Mouse (Mus musculus) hindbrain, embryonic 15.5 days (tissue): Measurements from ENCODE around the gene Notch1. TPM values are rescaled to one million over a fixed set of nuclear protein-coding genes. Genes with fewer than 3 reads are reported as not detected.

ENCODE experiments used
- ATAC-seq: fragments of 200-750 bp; cut with Nextera tagmentation; 2 replicates; pipeline ENCODE4 v1.8.0; 2017; ENCODE audit warnings: low read depth, moderate number of reproducible peaks, moderate TSS enrichment; ENCODE audit not compliant: low FRiP score
- H3K27ac ChIP-seq: fragments of 300-500 bp; sonication (generic); replicated peaks from 2 replicates; pipeline ENCODE4 v1.5.1; 2015; ENCODE audit warnings: mild to moderate bottlenecking, inconsistent platforms
- H3K27me3 ChIP-seq: fragments of 300-500 bp; sonication (generic); 2 replicates; pipeline ENCODE4 v1.6.1; 2015; ENCODE audit warnings: control low read depth, inconsistent platforms
- H3K36me3 ChIP-seq: fragments of 300-500 bp; sonication (generic); 2 replicates; pipeline ENCODE4 v1.6.1; 2015; ENCODE audit warnings: control low read depth, inconsistent platforms
- H3K4me1 ChIP-seq: fragments of 300-500 bp; sonication (generic); replicated peaks from 2 replicates; pipeline ENCODE4 v1.6.1; 2015; ENCODE audit warnings: control low read depth, inconsistent platforms
- H3K4me2 ChIP-seq: fragments of 300-500 bp; sonication (generic); 2 replicates; pipeline ENCODE4 v1.6.1; 2015; ENCODE audit warnings: moderate library complexity, mild to moderate bottlenecking, inconsistent platforms
- H3K4me3 ChIP-seq: fragments of 300-500 bp; sonication (generic); 2 replicates; pipeline ENCODE4 v1.5.1; 2015; ENCODE audit warnings: mild to moderate bottlenecking, inconsistent platforms
- H3K9ac ChIP-seq: fragments of 300-500 bp; sonication (generic); 2 replicates; pipeline ENCODE4 v1.6.1; 2015; ENCODE audit warnings: inconsistent platforms
- H3K9me3 ChIP-seq: fragments of 300-500 bp; sonication (generic); 2 replicates; pipeline ENCODE4 v1.6.1; 2016; ENCODE audit warnings: control low read depth, inconsistent platforms
- WGBS: fragments of 180-500 bp; shearing (Covaris S2); methylation state at CpG from one replicate; pipeline ENCODE4 v1.1.7; 2015; 5-methylcytosine and 5-hydroxymethylcytosine counted together
- polyA plus RNA-seq: library from polyadenylated mRNA; unstranded; fragments of >200 nt; fragmentation: Nextera tagmentation; extraction: Ambion mirVana; gene quantifications from 2 replicates; pipeline ENCODE4 v1.2.1, GENCODE M21; 2015

Gene Notch1
- polyA plus RNA-seq, 1 experiment from 2014 or later: 16.3 TPM

DNA sequence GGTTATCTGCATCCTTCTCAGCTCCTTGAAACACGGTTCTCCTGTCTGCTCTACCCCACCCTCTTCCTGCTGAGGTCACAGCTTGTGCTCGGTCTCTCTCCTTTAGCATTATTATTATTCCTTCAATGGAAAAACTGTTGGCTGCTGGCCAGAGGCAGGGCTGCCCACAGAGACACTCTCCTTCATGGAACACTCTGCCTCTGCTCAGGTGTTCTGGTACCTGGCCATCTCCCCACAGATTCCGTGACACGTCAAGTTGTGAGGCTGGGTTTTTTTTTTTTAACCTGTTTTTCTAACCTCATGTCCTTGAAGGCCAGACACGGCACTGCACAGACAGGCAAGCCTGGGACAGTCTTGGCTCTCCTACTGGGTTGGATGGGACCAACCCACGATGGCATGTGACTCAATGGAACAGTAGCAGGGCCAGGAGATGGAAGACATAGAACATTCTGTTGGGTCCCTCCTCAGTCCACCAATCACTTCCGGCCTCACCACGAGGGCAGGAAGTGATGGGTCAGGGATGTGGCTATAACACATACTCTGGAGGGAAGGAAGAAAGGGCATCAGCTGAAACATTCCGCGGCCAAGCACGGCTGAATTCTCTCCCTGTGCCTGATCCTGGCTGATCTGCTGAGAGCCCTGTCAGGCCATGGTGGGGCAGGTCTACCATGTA, 18.5 kb downstream of the Notch1 start:
- H3K27ac ChIP-seq: peak overlapping the region; percentile 36
- H3K4me2 ChIP-seq: peak overlapping the region; percentile 82
- peaks cover 92% of the 10 kb centered on the region for H3K4me1 ChIP-seq
- 58% methylated on average over 11 of the region's 11 CpGs for WGBS
- H3K9me3 ChIP-seq: no peaks in the 10 kb centered on the region
- H3K9ac ChIP-seq: no peak overlapping the region
- H3K27me3 ChIP-seq: 0 out of 2 replicates have a peak, but pooled peaks cover under 1% of the 10 kb centered on the region
- no peaks in the 10 kb centered on the region for H3K36me3 ChIP-seq
- no peak overlapping the region for H3K4me3 ChIP-seq
- no peak for ATAC-seq

- H3K27ac ChIP-seq: peak overlapping the region; percentile 47; the same call in 1 of the 2 replicates
- H3K4me1 ChIP-seq: peaks cover 88% of the 10 kb centered on the region
- H3K27me3 ChIP-seq: no peaks in the 10 kb centered on the region
- H3K4me3 ChIP-seq: no peak overlapping the region
- no peaks in the 10 kb centered on the region for H3K9me3 ChIP-seq
- no peaks in the 10 kb centered on the region for H3K36me3 ChIP-seq
- WGBS: 80% methylated on average over 3 of the region's 3 CpGs
- no peak overlapping the region for H3K9ac ChIP-seq
- H3K4me2 ChIP-seq: peak overlapping the region; percentile 23; the same call in 1 of the 2 replicates
- ATAC-seq: no peak
Measured at GRCm38 (mm10) chr2:26496451-26496850, 20.0 kb downstream of the Notch1 start.

- no peaks in the 10 kb centered on the region for H3K27me3 ChIP-seq
- no peak overlapping the region for H3K9ac ChIP-seq
- no peak for ATAC-seq
- H3K4me2 ChIP-seq: peak overlapping the region; percentile 23; the same call in 1 of the 2 replicates
- H3K9me3 ChIP-seq: no peaks in the 10 kb centered on the region
- 71% methylated on average over 2 of the region's 2 CpGs for WGBS
- H3K4me1 ChIP-seq: peaks cover 88% of the 10 kb centered on the region
- no peak overlapping the region for H3K4me3 ChIP-seq
- no peaks in the 10 kb centered on the region for H3K36me3 ChIP-seq
- peak overlapping the region; percentile 47; the same call in 1 of the 2 replicates for H3K27ac ChIP-seq
Measured at GRCm38 (mm10) chr2:26495701-26496100, 20.8 kb downstream of the Notch1 start.

DNA sequence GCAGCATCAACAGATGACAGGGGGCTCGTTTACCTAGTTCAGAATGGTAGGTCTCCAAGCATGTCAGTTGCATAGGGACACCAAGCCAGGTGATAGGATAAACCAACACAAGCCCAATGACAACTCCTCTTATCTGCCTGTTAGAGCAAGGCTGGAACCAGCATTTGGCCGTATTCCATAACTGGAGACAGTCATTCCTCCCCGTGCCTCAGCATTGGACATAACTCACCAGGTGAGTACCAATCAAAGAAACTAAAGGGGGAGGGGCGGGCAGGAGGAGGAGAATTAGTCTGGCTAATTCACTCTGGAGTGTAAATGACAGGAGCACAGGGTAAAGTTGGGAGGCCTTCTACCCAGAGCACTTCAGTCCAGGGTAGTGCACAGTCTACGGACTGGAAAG, 21.5 kb downstream of the Notch1 start:
- Histone ChIP-seq H3K4me3 (no peak overlapping the region), H3K9ac (no peak overlapping the region), H3K4me1 (peaks cover 88% of the 10 kb centered on the region), H3K36me3 (no peaks in the 10 kb centered on the region), H3K27me3 (no peaks in the 10 kb centered on the region), H3K9me3 (no peaks in the 10 kb centered on the region), H3K4me2 (peak overlapping the region; percentile 1; the same call in 1 of the 2 replicates), H3K27ac (peak overlapping the region; percentile 57; the same call in 1 of the 2 replicates)
- 60% methylated on average over 5 of the region's 5 CpGs for WGBS
- no peak for ATAC-seq

DNA sequence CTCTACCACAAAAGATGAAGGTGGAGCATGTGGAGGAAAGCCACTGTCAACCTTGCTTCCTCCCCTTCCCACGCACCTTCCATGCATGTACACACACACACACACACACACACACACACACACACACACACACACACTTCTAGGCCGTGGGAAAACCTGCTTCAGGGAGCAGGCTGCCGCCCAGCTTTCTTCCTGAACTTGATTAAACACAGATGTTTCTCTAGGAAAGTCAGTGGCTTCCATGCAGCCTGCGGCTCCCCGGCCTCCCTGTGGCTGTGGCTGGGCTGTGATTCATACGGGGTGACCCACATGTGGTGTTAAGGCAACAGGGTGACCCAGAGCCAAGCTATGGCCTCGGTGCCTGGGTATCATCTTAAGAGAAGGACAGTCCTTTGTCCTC, 22.1 kb downstream of the Notch1 start:
- Histone ChIP-seq H3K27me3 (no peaks in the 10 kb centered on the region), H3K4me1 (peaks cover 88% of the 10 kb centered on the region), H3K9me3 (no peaks in the 10 kb centered on the region), H3K9ac (no peak overlapping the region), H3K4me2 (peak overlapping the region; percentile 1; the same call in 1 of the 2 replicates), H3K36me3 (no peaks in the 10 kb centered on the region), H3K27ac (peak overlapping the region; percentile 57), H3K4me3 (no peak overlapping the region)
- 58% methylated on average over 7 of the region's 7 CpGs for WGBS
- no peak for ATAC-seq

DNA sequence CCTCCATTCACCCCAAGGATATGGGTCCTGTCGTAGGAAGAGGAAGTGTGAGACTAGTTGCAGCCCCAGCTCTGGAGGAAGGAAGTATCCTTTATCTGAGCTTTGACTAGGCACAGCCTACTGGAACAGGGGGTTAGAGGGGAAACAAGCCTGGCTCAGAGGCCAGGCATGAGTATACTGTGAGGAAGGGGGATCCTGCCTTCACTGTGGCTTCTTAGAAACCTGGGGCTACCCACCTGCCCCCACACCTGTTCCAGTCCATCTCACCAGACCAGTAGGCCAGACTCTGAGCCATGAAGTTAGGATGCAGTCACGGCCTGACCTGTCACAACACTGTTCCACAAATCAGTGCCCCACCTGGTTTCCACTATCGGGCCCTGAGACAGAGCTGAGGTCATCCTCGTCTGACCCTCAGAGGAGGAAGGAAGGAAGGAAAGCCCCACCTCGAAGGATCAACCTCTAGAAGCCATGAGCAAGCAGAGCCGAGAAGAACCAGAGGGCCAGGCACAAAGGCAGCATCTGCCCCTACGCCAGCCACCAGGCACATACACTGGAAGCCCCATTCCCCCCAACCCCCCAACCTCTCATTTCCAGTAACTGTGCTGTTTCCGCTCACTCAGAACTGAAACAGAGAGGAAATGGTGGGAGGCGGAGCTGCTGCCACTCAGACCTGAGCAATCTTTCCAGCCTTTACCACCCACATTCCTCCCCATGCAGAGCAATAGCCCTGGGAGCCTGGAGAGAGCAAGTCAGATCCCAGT, 23.3 kb downstream of the Notch1 start:
- no peak overlapping the region for H3K4me3 ChIP-seq
- H3K9ac ChIP-seq: no peak overlapping the region
- WGBS: 31% methylated on average over 9 of the region's 9 CpGs
- no peaks in the 10 kb centered on the region for H3K27me3 ChIP-seq
- H3K4me1 ChIP-seq: peaks cover 88% of the 10 kb centered on the region
- peak overlapping the region; percentile 31 for H3K4me2 ChIP-seq
- ATAC-seq: no peak
- H3K27ac ChIP-seq: peak overlapping the region; percentile 57
- no peaks in the 10 kb centered on the region for H3K36me3 ChIP-seq
- H3K9me3 ChIP-seq: no peaks in the 10 kb centered on the region

DNA sequence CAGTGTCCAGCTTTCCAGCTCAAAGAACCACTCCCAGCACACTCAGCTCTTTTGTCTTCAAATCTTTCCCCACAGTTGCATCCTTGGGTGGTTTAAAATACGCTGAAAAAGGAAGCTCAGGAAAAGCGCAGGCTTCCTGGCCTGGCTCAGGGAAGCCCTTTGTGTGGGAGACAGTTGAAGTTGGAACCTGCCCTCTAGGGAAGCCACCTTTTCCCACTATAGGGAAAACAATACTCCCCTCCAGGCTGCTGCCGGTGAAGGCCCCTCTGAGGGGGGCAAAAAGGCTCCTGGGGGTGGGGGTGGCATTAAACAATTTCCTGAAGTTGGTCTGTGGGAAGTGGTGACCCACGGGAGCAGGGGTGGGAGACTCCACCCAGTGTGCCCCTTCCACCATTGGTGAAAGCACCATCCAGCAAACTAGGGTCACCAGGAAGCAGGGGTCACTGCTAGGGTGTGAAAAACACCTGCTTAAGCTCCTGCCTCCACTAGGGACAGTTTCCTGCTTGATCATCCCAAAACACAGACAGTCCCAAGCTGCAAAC, 25.6 kb downstream of the Notch1 start:
- ATAC-seq: no peak
- Histone ChIP-seq H3K27me3 (no peaks in the 10 kb centered on the region), H3K4me3 (no peak overlapping the region), H3K4me2 (0 out of 2 replicates have a peak overlapping the region, but pooled peaks have one; percentile 8), H3K36me3 (no peaks in the 10 kb centered on the region), H3K27ac (peak overlapping the region; percentile 85), H3K4me1 (peaks cover 89% of the 10 kb centered on the region), H3K9me3 (no peaks in the 10 kb centered on the region), H3K9ac (no peak overlapping the region)
- WGBS: 23% methylated on average over 4 of the region's 4 CpGs

DNA sequence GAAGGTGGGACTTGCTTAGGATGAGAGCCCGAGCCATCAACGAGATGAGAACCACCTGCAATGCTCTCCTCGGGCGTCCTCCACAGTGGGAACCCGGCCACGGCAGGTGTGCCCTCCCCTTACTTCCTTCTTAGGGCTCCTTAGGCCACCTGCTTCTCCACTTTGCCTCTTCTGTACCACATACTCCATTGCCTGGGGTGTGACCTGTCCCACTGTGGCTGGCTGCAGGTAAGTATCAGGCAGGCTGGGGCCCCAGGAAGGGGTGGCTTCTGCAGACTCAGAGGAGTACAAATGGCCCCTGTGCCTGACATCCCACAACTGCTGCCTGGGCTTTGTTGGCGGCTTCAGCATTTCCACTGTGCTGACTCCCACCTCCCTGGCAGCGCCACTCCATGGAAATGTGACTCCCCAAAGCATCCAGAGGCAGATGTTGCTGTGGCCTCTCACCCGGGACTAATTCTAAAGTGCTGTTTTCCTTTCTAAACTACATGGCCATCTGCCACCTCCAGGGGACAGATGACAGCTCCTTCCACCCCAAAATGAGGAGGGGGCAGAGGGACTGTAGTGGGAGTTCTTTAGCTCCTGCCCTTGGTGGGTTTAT, 27.8 kb downstream of the Notch1 start:
- H3K4me2 ChIP-seq: peak overlapping the region; percentile 42
- no peak for ATAC-seq

DNA sequence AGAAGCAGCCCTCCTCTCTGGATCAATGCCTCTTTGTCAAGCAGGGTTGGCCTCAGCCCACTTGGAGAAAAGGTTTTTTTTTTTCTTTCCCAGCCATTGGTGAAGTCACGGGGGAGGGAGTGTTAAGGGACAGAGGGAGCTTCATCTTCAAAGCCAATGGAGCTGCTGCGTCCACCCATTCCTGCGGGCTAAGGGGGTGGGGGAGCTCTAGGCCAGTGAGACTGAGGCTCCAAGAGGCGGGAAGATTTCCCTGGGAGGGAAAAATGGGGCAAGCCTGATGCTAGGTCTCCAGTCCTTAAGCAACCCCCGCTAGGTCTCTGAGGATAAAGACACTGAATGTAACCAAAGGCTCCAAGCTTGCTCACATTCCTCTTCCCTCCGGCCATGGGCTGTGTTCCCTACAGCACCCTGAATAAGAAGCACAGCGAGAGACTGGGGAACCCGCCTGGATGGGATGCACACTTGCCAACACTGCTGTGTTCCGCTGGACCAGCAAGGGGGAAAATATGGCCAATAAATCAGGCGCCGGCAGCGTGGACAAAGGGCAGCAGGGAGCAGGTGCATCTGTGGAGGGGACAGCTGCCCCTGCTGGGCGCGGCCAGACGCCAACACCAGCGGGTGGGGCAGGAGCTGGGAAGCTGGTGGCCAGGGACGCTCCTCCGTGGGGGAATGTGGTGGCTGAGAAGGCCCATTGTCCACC, 29.0 kb downstream of the Notch1 start:
- Histone ChIP-seq H3K36me3 (no peaks in the 10 kb centered on the region), H3K4me2 (peak overlapping the region; percentile 42), H3K4me3 (no peak overlapping the region), H3K9me3 (no peaks in the 10 kb centered on the region), H3K9ac (peak overlapping the region; percentile 20; the same call in 1 of the 2 replicates), H3K27ac (peak overlapping the region; percentile 88), H3K4me1 (peaks cover 95% of the 10 kb centered on the region), H3K27me3 (no peaks in the 10 kb centered on the region)
- 6% methylated on average over 18 of the region's 18 CpGs for WGBS
- peak; percentile 67 for ATAC-seq

More for the DNA sequence above, 27.8 kb downstream of the Notch1 start:
- Histone ChIP-seq H3K27me3 (no peaks in the 10 kb centered on the region), H3K9ac (no peak overlapping the region), H3K4me3 (no peak overlapping the region), H3K36me3 (no peaks in the 10 kb centered on the region), H3K27ac (peak overlapping the region; percentile 85), H3K4me1 (peaks cover 95% of the 10 kb centered on the region), H3K9me3 (no peaks in the 10 kb centered on the region)
- 52% methylated on average over 9 of the region's 9 CpGs for WGBS

DNA sequence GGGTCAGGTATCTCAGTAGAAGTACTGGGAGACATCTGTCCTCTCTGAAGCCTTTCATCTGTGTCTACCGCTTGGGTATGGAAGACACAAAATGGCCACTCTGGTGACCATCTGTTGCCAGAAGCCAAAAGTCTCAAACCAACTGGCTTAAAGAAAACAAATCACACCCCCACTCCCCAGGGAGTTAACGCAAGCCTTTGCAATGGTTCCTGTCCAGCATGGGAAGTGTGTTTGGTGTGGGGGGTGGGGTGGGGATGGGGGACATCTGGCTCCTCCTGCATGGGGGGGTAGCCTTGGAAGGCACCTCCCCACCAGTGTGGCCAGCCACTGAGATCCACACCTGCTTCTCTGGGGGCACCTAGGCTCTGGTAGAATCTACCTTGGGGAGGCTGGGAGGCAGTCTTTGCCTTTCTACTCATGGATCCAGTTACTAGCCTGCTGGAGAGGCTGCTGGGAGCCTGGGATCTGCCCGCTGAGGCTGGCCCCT, 29.6 kb downstream of the Notch1 start:
- Histone ChIP-seq H3K27me3 (no peaks in the 10 kb centered on the region), H3K4me3 (no peak overlapping the region), H3K9me3 (no peaks in the 10 kb centered on the region), H3K27ac (peak overlapping the region; percentile 88), H3K9ac (0 out of 2 replicates have a peak overlapping the region, but pooled peaks have one; percentile 20), H3K4me2 (peak overlapping the region; percentile 42), H3K36me3 (no peaks in the 10 kb centered on the region), H3K4me1 (peaks cover 95% of the 10 kb centered on the region)
- 6% methylated on average over 3 of the region's 3 CpGs for WGBS
- no peak for ATAC-seq

- Histone ChIP-seq H3K9me3 (no peaks in the 10 kb centered on the region), H3K27me3 (no peaks in the 10 kb centered on the region), H3K36me3 (no peaks in the 10 kb centered on the region), H3K4me1 (peaks cover 97% of the 10 kb centered on the region), H3K4me2 (peak overlapping the region; percentile 42), H3K4me3 (no peak overlapping the region), H3K27ac (peak overlapping the region; percentile 88), H3K9ac (no peak overlapping the region)
- ATAC-seq: no peak
- 19% methylated on average over 5 of the region's 5 CpGs for WGBS
Measured at GRCm38 (mm10) chr2:26486264-26486810, 30.1 kb downstream of the Notch1 start.
